Mouse (Mus musculus): Measurements from ENCODE around the gene Pdcl3. TPM values are rescaled to one million over a fixed set of nuclear protein-coding genes. Genes with fewer than 3 reads are reported as not detected.
"Not testable (repeated sequence)": the region's sequence is repeated elsewhere in the genome, so short reads cannot be mapped to it uniquely, and the experiment has no call there.

Gene Pdcl3
- polyA plus RNA-seq, 2 experiments from 2014 or later: 152 to 169 TPM

DNA sequence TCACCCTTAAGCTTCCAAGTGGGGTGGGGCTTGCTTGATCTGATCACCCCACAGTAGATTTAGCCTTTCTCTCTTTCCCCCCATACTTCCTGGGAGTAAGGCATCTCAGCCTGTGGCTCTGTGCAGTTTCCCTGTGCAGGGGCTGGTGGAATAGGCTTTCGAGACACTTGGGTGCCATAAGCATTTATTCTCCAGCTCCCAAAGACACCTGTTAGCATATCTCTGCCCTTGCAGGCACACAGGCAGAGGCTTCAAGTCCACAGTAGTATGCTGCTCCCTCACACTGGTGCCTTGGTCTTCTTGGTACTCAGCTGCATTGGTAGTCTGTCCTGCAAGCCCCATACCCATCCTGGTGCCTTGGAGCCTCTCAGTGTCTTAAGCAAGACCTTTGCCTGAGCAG lies 40.4 kb downstream of the Pdcl3 start:
- ATAC-seq: no peak

DNA sequence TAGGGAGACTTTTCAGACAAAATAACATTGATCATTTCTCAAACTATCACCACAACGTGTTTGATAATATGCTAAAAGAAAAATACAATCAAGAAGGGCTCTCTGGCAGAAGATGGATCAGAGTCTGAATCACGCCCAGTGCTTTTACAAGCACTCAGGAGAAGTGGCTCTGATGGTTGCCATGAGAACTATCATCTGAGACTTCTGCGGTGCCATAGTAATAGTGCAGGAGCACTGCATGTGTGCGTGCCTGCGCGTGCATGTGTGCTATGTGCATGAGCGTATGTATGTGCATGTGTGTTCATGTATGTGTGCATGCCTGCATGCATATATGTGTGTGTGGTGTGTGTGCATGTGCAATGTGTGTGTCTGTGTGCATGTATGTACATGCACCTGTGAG lies 43.8 kb downstream of the Pdcl3 start:
- no peak for ATAC-seq

DNA sequence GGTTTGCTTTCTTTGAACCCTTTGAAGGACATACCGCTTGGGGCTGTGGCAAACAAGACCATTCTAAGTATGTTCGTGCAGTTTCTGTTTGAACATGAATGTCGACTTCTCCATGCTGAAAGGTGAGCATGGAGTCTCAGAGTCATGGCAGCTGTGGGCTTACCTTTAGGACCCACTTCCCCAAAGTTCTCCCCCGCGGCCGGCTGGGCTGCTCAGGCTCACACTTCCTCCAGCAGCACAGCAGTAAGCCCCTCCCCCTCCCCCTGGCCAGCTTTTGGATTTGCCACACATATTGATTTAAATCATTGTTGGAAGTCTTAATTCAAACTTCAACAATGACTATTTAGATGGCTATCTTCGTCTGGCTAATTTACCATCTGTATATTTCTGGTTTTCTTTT lies 44.7 kb downstream of the Pdcl3 start:
- no peak for ATAC-seq

DNA sequence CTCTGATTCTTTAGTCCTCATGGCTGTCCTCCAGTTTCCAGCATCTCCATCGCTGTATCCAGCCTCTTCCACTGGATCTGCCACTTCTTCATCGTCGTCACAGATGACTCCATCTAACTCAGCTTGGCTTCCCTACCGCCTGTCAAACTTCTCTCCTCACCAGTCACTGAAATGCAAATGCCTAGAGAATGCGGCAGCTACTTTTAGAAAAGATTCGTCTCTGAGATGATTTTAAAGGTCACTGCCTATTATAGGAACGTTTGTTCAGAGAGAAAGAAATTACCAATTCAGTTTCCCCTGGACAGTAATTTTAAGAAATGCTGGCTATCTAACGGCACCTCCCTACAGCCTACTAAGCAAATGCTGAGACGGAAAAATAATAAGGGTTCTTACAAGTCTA lies 50.4 kb downstream of the Pdcl3 start:
- ATAC-seq: no peak

DNA sequence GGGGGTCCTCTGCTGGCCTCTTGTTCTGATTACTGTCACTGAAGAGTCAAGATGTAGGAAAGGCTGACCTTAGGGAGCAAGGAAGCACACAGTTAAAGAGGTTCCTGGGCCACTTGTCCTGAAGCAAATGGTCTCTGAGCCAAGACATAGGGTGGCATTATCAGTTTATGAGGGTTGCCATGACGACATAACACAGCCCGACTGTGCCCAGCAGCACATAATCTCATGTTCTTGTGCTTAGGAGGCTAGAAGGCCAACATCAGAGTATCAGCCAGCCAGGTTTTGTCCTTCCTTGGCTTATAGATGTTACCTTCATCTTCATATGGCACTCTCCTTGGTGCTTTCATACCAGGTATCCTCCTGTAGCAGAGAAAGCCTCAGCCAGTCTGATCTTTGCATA lies 56.8 kb downstream of the Pdcl3 start:
- no peak for ATAC-seq

DNA sequence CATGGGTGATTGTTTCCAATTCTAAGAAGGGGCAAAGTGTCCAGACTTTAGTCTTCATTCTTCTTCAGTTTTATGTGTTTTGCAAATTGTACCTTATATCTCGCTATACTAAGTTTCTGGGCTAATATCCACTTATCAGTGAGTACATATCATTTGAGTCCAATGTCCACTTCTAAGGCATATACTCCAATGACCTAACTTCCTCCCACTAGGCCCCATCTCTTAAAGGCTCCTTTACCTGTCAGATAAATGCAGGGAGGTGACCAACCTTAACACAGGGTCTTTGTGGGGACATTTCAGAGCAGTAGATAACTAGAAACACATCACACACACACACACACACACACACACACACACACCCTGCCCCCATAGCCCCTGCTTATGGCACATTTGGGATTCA lies 59.0 kb downstream of the Pdcl3 start:
- ATAC-seq: not testable (repeated sequence)

DNA sequence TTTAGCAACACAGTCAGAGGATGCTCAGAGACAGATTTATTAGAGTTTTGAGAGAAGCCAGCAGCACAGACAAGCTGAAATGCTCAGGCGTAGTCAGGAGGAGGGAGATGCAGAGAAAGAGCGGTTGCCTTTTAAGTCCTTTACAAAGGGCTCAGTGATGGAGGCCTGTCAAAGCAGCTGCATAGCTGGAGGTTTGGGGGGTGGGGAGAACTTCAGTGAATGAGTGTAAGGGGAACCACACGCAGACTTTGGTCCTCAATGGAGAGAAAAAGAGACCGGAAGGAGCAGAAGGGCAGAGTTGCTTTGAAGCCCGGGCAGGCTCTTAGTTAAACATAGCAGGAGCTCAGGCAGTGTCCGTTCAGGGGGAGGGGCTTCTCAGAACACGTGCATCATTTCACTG lies 61.3 kb downstream of the Pdcl3 start:
- no peak for ATAC-seq

Other genes with a start within 250 kb of the Pdcl3 start
- not detected for gene Lonrf2, start 148.9 kb upstream of the Pdcl3 start, polyA plus RNA-seq (2017; shearing (Covaris generic))
- 10 to 100 TPM; 21.9 to 32.7 TPM for gene Chst10, start 87.4 kb upstream of the Pdcl3 start, polyA plus RNA-seq (2017; shearing (Covaris generic))
- not detected for gene Nms, start 46.5 kb upstream of the Pdcl3 start, polyA plus RNA-seq (2017; shearing (Covaris generic))
- under 1 TPM; 0.46 to 0.60 TPM for gene Npas2, start 208.1 kb downstream of the Pdcl3 start, polyA plus RNA-seq (2017; shearing (Covaris generic))

Measured in activated CD4-positive, CD25-positive, alpha-beta regulatory T cell, adult 4 months (primary cell).